Mouse (Mus musculus) kidney, adult 2 months (tissue): Measurements from ENCODE around the gene Maml3. TPM values are rescaled to one million over a fixed set of nuclear protein-coding genes. Genes with fewer than 3 reads are reported as not detected.

Experiments
- DNase-seq: peaks from one replicate; pipeline ENCODE4 v3.0.0; 2021
- H3K27ac ChIP-seq: fragments of 200-500 bp; 2 replicates; pipeline ENCODE4 v1.5.1; 2012; ENCODE audit warnings: low read depth, low read length, control low read depth, inconsistent platforms; ENCODE audit not compliant: insufficient read depth
- H3K27me3 ChIP-seq: fragments of 200-500 bp; replicated peaks from 2 replicates; pipeline ENCODE4 v1.6.1; 2012; ENCODE audit warnings: mild to moderate bottlenecking, moderate library complexity, low read length, inconsistent platforms; ENCODE audit not compliant: control insufficient read depth, insufficient read depth
- H3K36me3 ChIP-seq: fragments of 200-500 bp; 2 replicates; pipeline ENCODE4 v1.6.1; 2012; ENCODE audit warnings: mild to moderate bottlenecking, moderate library complexity, low read length, inconsistent platforms; ENCODE audit not compliant: control insufficient read depth, insufficient read depth
- H3K4me1 ChIP-seq: fragments of 200-500 bp; 2 replicates; pipeline ENCODE4 v1.6.1; 2011; ENCODE audit warnings: low read length; ENCODE audit not compliant: control insufficient read depth, insufficient read depth
- H3K4me3 ChIP-seq: fragments of 200-500 bp; 2 replicates; pipeline ENCODE4 v1.5.1; 2011; ENCODE audit warnings: mild to moderate bottlenecking, low read depth, low read length, control low read depth; ENCODE audit not compliant: insufficient read depth
- CTCF ChIP-seq: fragments of 200-500 bp; conservative IDR thresholded peaks from 2 replicates; pipeline ENCODE4 v1.5.1; 2011; ENCODE audit warnings: low read depth, mild to moderate bottlenecking, control low read depth, low read length, moderate library complexity, mixed read lengths; ENCODE audit not compliant: insufficient read depth, insufficient read length
- POLR2A ChIP-seq: fragments of 200-500 bp; IDR thresholded peaks from one replicate; pipeline ENCODE4 v1.6.1; 2011; ENCODE audit warnings: low read depth, low read length, control low read depth
- whole genome bisulfite sequencing: fragments of 180-500 bp; shearing (Covaris S2); methylation state at CpG from one replicate; pipeline ENCODE4 v1.1.7; 2018; 5-methylcytosine and 5-hydroxymethylcytosine counted together
- polyA plus RNA-seq: library from polyadenylated mRNA; depleted of rRNA; stranded (reverse); fragments of >200 nt; gene quantifications from 2 replicates; pipeline ENCODE4 v1.2.3, GENCODE M21; 2012; rRNA removed

Gene Maml3
- 3.6 and 3.7 TPM in 2 replicates for polyA plus RNA-seq

DNA sequence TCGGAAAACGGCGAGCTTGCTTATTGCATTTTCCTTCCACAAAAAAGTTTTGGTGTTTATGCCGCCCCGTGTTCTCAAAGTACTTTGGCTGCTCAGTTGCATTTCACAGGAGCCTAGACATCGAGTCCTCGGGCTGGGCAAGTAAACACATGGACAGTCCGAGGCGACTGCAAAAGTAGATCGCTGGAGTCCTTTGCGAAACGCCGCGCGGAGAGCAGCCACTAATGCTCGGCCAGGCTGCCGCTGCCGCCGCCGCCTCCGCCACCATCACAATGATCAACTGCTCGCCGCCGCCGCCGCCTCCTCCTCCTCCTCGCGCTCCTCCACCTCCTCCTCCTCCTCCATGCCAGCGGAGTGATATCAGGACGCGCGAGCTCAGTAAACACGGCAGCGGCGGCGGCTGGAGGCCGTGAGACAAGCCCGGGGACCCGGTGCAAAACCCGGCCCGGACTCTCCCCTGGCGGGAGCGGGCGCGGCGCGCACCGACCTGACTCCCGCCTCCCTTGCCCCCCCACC, at the start of gene Maml3:
Gene Maml3 (minus strand): TSS at position 441 of the 516 bp plus-strand sequence.
- under 1% methylated on average over 47 of the region's 49 CpGs for WGBS
- DNase-seq = peak; percentile 94
- Histone ChIP-seq H3K4me3 (peak within 1 kb of the TSS; percentile 78), H3K36me3 (no peaks in the 10 kb centered on the region), H3K4me1 (no peaks in the 10 kb centered on the region), H3K27me3 (no peaks in the 10 kb centered on the region), H3K27ac (peak within 1 kb of the TSS; percentile 96)
- TF ChIP-seq CTCF (no peak), POLR2A (no peak)

DNA sequence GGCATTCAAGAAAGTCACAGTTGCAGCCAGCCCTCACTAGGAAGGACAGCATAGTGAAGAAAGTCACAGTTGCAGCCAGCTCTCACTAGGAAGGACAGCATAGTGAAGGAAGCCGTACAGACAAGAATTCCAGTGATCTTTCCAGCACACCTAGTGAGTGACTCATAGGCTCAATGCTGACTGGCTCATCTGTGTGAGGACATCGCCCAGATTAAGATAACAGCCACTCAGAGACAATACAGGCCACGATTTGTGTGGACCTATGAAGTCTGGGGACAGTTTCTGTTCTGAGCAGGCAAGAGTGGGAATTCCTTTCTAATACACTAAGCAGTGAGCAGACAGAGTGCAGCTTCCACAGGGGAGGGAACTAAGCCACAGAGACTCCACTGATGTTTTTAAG, 46.3 kb upstream of the Maml3 start:
- no peak overlapping the region for H3K27ac ChIP-seq
- no peak for TF ChIP-seq CTCF
- TF ChIP-seq POLR2A = no peak
- H3K4me3 ChIP-seq = no peak overlapping the region
- no peaks in the 10 kb centered on the region for H3K4me1 ChIP-seq
- H3K27me3 ChIP-seq = no peaks in the 10 kb centered on the region
- H3K36me3 ChIP-seq = no peaks in the 10 kb centered on the region
- DNase-seq = no peak
- WGBS = 69% methylated on average over 3 of the region's 3 CpGs

DNA sequence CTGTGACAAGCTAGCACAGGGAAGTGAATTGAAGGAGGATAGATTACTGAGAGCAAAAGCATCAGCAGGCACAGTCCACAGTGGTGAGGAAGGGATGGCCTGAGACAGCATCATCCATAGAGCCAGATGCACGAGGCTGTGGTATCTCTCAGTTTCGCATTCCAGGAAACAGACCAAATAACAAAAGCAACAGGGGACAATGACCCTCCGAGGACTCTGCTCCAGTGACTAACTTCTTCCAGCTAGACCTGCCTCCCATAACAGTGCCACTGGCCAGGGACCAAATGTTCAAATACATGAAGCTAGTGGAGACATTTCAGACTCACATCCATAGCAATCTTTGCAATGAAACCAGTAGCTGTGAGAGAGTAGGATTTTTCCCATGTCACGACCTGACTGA, 43.4 kb upstream of the Maml3 start:
- WGBS = 64% methylated on average over 4 of the region's 4 CpGs
- DNase-seq = no peak

DNA sequence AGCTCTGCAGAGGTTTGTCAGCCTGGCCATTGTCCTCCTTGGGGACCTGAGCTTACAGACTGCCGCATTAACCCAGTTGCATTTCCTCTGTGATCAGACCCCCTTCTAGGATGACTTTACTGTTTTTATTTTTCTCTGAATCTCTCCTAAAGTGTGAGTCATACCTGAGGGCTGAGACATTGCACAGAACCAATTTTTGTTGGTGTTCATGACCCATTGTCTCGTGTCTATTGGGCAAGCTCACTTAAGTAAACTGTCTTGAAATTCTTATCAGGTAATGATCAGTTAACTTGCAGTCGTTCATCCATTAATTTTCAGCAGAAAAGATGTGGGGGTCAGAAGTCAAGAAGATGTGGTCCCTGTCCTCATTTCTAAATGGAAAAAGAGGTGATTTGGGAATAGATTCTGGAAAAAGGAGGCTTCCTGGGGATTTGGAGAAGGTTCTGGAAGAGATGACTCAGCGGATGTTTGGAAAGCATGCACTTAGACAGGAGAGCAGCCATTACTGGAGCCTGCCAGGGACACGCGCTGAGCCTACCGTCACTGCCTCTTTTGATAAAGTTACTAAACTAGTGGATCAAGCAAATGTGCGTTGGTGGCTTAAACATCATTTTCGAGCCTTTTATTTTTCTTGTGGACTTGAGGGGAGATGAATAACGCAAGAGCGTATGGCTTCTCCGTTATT, 40.0 kb upstream of the Maml3 start:
- no peak for TF ChIP-seq CTCF
- no peak for TF ChIP-seq POLR2A
- Histone ChIP-seq H3K27ac (no peak overlapping the region), H3K27me3 (no peaks in the 10 kb centered on the region), H3K36me3 (no peaks in the 10 kb centered on the region), H3K4me1 (no peaks in the 10 kb centered on the region), H3K4me3 (no peak overlapping the region)
- no peak for DNase-seq
- 87% methylated on average over 12 of the region's 12 CpGs for WGBS

More for the DNA sequence above, 43.4 kb upstream of the Maml3 start:
- Histone ChIP-seq H3K27ac (no peak overlapping the region), H3K4me1 (no peaks in the 10 kb centered on the region), H3K4me3 (no peak overlapping the region), H3K27me3 (no peaks in the 10 kb centered on the region), H3K36me3 (no peaks in the 10 kb centered on the region)
- TF ChIP-seq POLR2A (no peak), CTCF (no peak)

DNA sequence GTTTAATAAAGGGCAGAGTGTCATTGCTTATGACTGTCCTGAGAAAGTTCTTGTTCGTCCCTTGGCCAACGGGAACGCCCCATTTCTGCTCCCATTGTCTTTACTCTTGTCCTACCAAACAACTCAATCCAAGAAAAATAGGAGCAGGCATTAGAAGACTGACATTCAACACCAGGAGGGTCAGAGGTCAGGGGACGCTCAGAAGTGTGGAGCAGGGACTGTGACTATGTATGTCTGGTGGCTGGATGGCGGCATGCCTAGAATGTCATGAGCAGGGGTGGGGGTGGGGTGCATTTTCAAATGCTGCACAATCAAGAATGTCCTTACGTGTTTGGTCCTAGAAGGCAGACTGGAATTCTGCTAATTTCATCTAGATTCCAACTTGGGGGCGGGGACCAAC, 38.1 kb upstream of the Maml3 start:
- 82% methylated on average over 7 of the region's 7 CpGs for WGBS
- DNase-seq = no peak
- Histone ChIP-seq H3K27ac (no peak overlapping the region), H3K36me3 (no peaks in the 10 kb centered on the region), H3K4me1 (no peaks in the 10 kb centered on the region), H3K4me3 (no peak overlapping the region), H3K27me3 (no peaks in the 10 kb centered on the region)
- TF ChIP-seq POLR2A (no peak), CTCF (no peak)

DNA sequence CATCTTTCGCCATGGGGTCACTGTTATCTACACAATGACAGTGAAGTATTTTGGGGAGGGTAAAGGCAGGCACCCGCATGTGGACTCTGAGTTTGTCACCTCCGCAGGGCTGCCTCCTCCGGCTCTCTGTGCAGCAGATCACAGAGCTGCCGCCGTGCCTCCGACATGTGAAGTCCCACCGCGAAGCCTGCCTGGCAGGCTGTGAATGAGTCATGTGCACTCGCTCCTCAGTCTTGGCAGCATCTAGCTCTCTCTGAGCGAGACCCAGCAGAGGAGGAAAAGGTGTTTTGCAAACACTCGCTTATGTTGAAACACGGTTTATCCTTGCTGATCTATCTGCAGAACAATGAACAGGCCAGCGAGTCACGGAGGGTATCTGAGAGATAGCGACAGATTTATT, 35.3 kb upstream of the Maml3 start:
- no peak for DNase-seq
- no peak for TF ChIP-seq CTCF
- TF ChIP-seq POLR2A = no peak
- Histone ChIP-seq H3K27ac (no peak overlapping the region), H3K4me1 (no peaks in the 10 kb centered on the region), H3K36me3 (no peaks in the 10 kb centered on the region), H3K4me3 (no peak overlapping the region), H3K27me3 (no peaks in the 10 kb centered on the region)
- WGBS = 62% methylated on average over 16 of the region's 16 CpGs

DNA sequence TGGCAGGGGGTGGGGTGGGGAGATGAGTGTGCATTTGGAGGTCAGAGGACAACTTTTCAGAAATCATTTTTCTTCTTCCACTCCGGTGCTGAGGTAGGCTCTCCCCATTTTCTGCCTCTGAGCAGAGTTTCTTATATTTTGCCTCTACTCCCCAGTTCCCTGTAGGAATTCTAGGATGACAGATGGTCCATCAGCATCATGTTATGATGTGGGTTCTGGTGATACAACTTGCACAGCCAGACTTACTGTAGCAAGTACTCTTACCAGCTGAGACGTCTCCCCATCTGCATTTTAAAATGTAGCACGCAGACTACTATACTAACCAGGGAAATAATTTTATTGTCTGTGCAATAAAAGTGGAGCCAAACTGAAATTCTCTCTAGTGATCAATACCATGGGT, 20.5 kb upstream of the Maml3 start:
- TF ChIP-seq CTCF (no peak), POLR2A (no peak)
- no peak for DNase-seq
- H3K27ac ChIP-seq = no peak overlapping the region
- H3K4me3 ChIP-seq = no peak overlapping the region
- H3K27me3 ChIP-seq = no peaks in the 10 kb centered on the region
- WGBS = 91% methylated on average over 3 of the region's 3 CpGs
- no peaks in the 10 kb centered on the region for H3K36me3 ChIP-seq
- no peaks in the 10 kb centered on the region for H3K4me1 ChIP-seq
